Mouse (Mus musculus) lung, adult 2 months (tissue): ENCODE data around the gene Col25a1. TPM values are rescaled to one million over a fixed set of nuclear protein-coding genes. Genes with fewer than 3 reads are reported as not detected.
A peak's percentile ranks its signal among the peaks of the same experiment; 100 is the strongest.

Experiments used
- DNase-seq: peaks from one replicate; pipeline ENCODE4 v3.0.0; 2022
- H3K4me1 ChIP-seq: fragments of 200-500 bp; 2 replicates; pipeline ENCODE4 v1.6.1; 2011; ENCODE audit warnings: low read length; ENCODE audit not compliant: control insufficient read depth, insufficient read depth
- H3K4me3 ChIP-seq: fragments of 200-500 bp; replicated peaks from 2 replicates; pipeline ENCODE3; 2011; ENCODE audit warnings: low read depth, mild to moderate bottlenecking, control low read depth, low read length; ENCODE audit errors: extremely low read depth
- CTCF ChIP-seq: fragments of 200-500 bp; IDR thresholded peaks from 2 replicates; pipeline ENCODE4 v1.5.1; 2011; ENCODE audit warnings: mild to moderate bottlenecking, low read length, control low read depth; ENCODE audit not compliant: insufficient read depth
- POLR2A ChIP-seq: fragments of 200-500 bp; IDR thresholded peaks from 2 replicates; pipeline ENCODE4 v1.6.1; 2011; ENCODE audit warnings: low read depth, mild to moderate bottlenecking, control low read depth, low read length, borderline replicate concordance; ENCODE audit errors: extremely low read depth
- WGBS: fragments of 180-500 bp; shearing (Covaris S2); methylation state at CpG from one replicate; pipeline ENCODE4 v1.1.7; 2018; 5-methylcytosine and 5-hydroxymethylcytosine counted together
- polyA plus RNA-seq: library from polyadenylated mRNA; depleted of rRNA; stranded (reverse); fragments of >200 nt; gene quantifications from 2 replicates; pipeline ENCODE4 v1.2.3, GENCODE M21; 2012

The Col25a1 gene
- polyA plus RNA-seq, 1 experiment: 0.07 TPM

- Histone ChIP-seq H3K4me1 (no peaks in the 10 kb centered on the region), H3K4me3 (no peak overlapping the region)
- 67% methylated on average over 3 of the region's 3 CpGs for WGBS
- no peak for DNase-seq
- no peak for TF ChIP-seq CTCF
- TF ChIP-seq POLR2A: no peak
Observed at GRCm38 (mm10) chr3:130157551-130157950, 26.2 kb downstream of the Col25a1 start.

GRCm38 (mm10) chr3:130159906-130160305, 28.6 kb downstream of the Col25a1 start:
- no peak for TF ChIP-seq POLR2A
- Histone ChIP-seq H3K4me1 (no peaks in the 10 kb centered on the region), H3K4me3 (no peak overlapping the region)
- DNase-seq: no peak
- 70% methylated on average over 4 of the region's 4 CpGs for WGBS

DNA sequence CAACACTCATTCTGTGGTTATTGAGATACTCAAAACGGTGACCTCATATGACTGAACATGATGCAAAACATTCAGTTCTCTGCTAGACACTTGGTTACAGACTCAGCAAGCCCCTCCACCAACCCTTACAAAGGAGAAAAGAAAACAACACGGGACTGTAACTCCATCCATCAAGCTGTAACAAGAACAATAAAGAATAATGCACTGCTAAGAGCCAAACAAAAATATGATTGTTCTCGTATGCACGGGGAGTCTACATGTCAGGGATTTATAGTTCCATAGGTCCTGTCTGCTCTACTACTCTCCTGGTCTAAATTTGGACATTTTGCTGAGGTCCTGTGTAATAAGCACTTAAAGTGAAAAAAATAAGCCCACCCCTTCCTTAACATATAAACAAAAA, 29.6 kb downstream of the Col25a1 start:
- DNase-seq: no peak
- 48% methylated on average over 4 of the region's 4 CpGs for WGBS

DNA sequence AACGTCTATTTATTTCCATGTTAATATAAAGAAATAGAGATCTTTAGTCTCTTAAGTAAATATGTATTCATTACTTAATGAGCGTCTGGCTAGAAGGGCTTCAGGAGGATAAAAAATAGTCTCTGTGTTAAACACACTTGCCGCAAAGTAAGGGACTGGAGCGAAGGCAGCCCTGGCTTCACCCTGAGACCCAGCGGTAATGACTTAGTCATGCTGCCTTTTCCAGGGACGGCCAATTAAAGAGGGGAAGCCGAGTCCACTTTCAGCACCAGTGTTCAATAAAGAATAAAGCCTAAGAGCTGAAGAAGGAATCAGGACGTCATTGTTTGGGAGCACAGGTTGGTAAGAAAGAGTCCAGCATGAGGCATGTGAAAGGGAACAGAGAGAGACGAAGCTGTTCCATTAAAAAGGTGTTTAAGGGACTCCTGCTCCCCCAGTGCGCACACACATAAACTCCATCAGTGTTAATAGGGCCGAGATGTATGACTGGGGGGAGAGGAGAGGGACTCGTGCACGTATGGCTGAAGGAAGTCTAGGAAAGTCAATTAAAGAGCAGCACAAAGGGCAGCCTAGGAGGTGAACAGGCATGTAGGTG, 30.1 kb downstream of the Col25a1 start:
- TF ChIP-seq POLR2A: no peak
- no peak for TF ChIP-seq CTCF
- DNase-seq: no peak
- WGBS: 63% methylated on average over 13 of the region's 13 CpGs

More for the DNA sequence above, 29.6 kb downstream of the Col25a1 start:
- no peak overlapping the region for H3K4me3 ChIP-seq
- TF ChIP-seq CTCF: no peak
- no peak for TF ChIP-seq POLR2A
- H3K4me1 ChIP-seq: no peaks in the 10 kb centered on the region

GRCm38 (mm10) chr3:130166875-130167274, 35.6 kb downstream of the Col25a1 start:
- Histone ChIP-seq H3K4me3 (no peak overlapping the region), H3K4me1 (no peaks in the 10 kb centered on the region)
- DNase-seq: no peak
- WGBS: 58% methylated on average over 4 of the region's 4 CpGs
- TF ChIP-seq CTCF (no peak), POLR2A (no peak)

More for the DNA sequence above, 30.1 kb downstream of the Col25a1 start:
- Histone ChIP-seq H3K4me3 (no peak overlapping the region), H3K4me1 (no peaks in the 10 kb centered on the region)

DNA sequence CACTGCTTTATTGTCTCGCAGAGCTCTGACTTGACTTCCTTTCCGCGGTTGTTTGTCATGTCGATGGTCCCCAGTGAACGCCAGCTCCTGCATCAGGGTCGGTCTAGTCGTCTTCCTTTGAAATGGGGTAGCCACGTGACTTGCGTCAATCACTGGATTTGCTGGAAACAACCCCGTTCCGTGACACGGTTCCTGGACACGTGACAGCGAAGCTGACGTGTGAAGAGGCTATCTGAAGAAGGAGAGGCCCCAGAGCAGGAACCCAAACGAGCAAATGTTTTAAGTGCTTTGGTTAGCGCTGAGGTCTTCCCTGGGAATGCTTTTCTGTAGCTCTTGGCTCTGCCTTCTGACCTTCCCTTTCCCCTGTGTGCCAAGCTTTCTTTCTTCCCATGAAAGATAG, 41.5 kb downstream of the Col25a1 start:
- DNase-seq: no peak
- WGBS: 62% methylated on average over 17 of the region's 17 CpGs
- H3K4me1 ChIP-seq: no peaks in the 10 kb centered on the region
- TF ChIP-seq POLR2A (no peak), CTCF (no peak)
- H3K4me3 ChIP-seq: no peak overlapping the region

GRCm38 (mm10) chr3:130180181-130180940, 49.1 kb downstream of the Col25a1 start:
- Histone ChIP-seq H3K4me1 (peaks cover 6% of the 10 kb centered on the region; the same call in 1 of the 2 replicates), H3K4me3 (peak overlapping the region; percentile 50)
- DNase-seq: peak; percentile 36
- under 1% methylated on average over 40 of the region's 40 CpGs for WGBS
- no peak for TF ChIP-seq POLR2A
- no peak for TF ChIP-seq CTCF

DNA sequence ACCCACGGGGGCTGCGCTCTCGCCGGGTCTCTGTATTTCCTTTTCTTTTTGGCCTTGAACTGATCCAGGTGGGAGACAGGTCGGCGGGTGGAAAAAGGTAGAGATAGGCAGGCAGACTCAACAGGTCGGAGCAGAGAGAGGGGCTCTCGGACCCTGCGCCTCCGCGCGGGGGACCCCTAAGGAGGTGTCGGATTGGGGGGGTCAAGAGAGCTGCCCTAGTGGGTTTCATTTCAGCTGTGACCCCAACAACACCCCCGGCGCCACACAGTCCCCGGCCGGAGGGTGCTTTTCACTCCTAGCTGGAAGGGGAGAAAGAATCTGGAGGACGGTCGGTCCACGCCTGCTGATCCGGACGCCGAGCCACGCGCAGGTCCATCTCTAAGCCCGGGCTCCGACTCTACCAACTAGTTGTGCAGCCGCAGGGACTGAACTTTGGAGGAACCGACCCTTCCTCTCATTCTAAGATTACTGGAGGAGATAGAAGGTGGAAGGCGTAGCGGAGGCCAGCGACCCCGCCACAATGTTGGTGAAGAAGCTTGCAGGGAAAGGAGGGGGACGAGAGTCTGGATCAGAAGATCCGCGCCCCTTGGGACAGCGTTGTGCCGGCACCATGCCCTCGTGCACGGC, 49.8 kb downstream of the Col25a1 start:
- Histone ChIP-seq H3K4me1 (peaks cover 6% of the 10 kb centered on the region; the same call in 1 of the 2 replicates), H3K4me3 (peak overlapping the region; percentile 40)
- DNase-seq: no peak
- TF ChIP-seq CTCF (no peak), POLR2A (no peak)
- WGBS: 1% methylated on average over 40 of the region's 40 CpGs

- Histone ChIP-seq H3K4me3 (no peak overlapping the region), H3K4me1 (peaks cover 6% of the 10 kb centered on the region; the same call in 1 of the 2 replicates)
- DNase-seq: no peak
- TF ChIP-seq POLR2A: no peak
- no peak for TF ChIP-seq CTCF
- 17% methylated on average over 8 of the region's 8 CpGs for WGBS
Observed at GRCm38 (mm10) chr3:130181591-130181980, 50.3 kb downstream of the Col25a1 start.

GRCm38 (mm10) chr3:130182450-130182849, 51.1 kb downstream of the Col25a1 start:
- Histone ChIP-seq H3K4me3 (no peak overlapping the region), H3K4me1 (peaks cover 6% of the 10 kb centered on the region; the same call in 1 of the 2 replicates)
- DNase-seq: no peak
- TF ChIP-seq POLR2A (no peak), CTCF (no peak)
- WGBS: 77% methylated on average over 4 of the region's 4 CpGs
